Mouse (Mus musculus) v-Abl transformed pro-B cells (cell line): ENCODE data around the gene Acd.

Source experiments
- in situ Hi-C, 2 experiments: fragments of 400-800 bp; cut with MboI; formaldehyde crosslinking; loops; one replicate each; pipeline ENCODE4 v1.15.1; 2025; ENCODE audit not compliant: unreplicated experiment in 2 of 2

Acd gene

GRCm38 (mm10) chr8:105702731-105703415, 2.0 kb upstream of the Acd start:
- in situ Hi-C loops: no loop called here

- in situ Hi-C loops: no loop called here
Observed at GRCm38 (mm10) chr8:105702001-105702401, 1.1 kb upstream of the Acd start.

GRCm38 (mm10) chr8:105700566-105700965, 336 bp downstream of the Acd start:
- in situ Hi-C loops: no loop called here

DNA sequence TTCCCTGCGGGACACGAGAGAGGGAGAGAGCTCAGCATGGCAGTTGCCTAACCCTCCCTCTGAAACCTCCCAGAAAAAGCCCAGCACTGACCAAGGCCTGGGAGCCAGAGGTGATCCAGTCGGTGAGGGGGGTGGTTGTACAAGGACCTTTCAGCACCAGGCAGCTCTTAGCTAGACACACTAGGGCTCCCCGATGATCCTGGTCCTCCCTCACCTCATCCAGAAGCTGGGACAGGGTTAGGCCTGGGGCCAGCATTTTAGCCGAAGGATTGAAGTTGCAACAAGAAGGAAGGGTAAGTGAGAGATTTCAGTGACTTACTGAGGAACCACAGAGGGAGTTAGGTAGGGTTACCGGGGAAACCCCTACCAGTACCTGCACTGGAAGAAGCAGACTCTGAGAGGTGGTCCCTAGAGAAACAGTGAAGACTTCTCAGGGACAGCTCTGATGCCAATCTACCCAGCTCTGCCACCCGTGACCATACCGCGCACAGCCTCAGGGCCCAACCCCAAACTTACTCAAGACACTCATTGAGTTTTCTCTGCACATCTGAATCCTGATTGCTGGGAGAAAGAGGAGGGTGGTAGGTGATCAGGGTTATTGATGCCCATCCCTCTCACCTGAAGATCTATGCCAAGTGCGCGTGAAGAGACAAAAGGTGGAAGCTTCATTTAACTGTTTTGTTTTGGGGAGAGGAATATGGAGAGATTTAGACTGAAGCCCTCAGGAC, 1.2 kb downstream of the Acd start:
- in situ Hi-C loops: no loop called here

- in situ Hi-C loops: no loop called here
Observed at GRCm38 (mm10) chr8:105698734-105699133, 2.2 kb downstream of the Acd start.

DNA sequence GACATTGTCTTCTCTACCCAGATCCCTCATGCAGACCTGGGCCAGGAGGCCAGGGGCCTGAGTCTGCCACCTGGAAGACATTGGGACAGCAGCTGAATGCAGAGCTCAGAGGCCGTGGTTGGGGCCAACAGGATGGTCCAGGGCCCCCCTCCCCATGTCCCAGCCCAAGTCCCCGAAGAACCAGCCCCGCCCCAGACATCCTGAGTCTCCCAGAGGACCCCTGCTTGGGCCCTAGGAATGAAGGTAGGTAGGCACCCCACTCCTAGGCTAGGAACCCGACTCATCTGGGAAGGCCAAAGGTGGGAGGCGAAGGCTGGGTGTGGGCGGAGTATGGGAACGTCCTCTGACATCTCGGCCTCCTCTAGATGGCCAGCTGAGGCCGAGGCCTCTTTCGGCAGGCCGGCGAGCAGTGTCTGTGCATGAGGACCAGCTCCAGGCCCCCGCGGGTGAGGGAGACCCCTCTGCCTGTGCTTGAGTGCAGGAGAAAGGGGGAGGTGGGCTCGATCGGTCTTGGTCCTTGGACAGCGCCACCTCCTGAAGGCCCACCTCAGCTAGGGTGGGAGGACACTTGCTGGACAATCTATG, 3.6 kb downstream of the Acd start:
- in situ Hi-C loops: no loop called here

GRCm38 (mm10) chr8:105695080-105695780, 5.7 kb downstream of the Acd start:
- in situ Hi-C loops: no loop called here

- in situ Hi-C loops: no loop called here
Observed at GRCm38 (mm10) chr8:105694051-105694799, 6.7 kb downstream of the Acd start.

DNA sequence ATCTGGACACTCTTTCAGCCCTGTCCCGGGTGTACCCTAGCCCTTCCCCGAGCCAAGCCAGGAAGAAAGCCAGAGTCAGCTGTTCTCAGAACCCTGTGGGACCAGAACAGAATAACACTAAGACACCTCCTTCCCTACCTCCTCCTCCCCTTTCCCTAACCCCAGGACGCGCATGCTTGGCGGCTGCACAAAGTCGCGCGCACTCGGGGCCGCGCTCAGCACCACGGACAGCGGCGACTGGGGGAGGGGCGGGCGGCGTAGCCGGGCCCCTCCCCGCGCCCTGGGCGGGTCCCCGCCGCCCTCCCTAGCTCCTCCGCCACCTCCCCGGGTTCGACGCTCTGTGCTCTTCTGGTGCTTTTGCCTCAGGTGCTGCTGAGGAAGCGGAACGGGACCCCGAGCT, 7.3 kb downstream of the Acd start:
- in situ Hi-C loops: no loop called here

DNA sequence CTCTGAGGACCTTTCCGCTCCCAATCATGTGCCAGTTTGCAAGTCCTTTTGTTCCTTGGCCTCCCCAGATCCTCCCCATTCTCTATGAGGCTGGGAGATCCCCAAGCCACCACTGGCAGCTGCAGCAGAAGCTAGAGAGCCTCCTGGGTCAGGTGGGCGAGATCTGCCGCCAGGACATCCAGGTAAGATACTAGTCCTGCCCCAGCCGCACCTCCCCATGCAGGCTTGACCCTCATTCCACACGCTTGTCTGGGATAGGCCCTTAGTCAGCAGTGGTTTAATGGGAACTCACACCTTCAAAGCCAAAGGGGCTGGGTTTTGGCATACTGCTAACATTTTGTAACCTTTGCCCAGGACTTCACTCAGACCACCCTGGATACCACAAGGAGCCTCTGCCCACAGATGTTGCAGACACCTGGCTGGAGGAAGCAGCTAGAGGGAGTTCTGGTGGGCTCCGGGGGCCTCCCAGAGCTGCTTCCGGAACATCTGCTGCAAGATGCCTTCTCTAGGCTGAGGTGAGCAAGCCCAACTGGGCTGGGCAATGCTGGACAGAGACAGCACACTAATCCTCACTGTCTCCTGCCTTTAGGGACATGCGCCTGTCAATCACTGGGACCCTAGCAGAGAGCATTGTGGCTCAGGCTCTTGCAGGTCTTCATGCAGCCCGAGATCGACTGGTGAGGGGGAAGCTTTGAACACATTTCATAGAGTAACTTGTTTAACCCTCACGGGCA, 8.3 kb downstream of the Acd start:
- in situ Hi-C loops: no loop called here

DNA sequence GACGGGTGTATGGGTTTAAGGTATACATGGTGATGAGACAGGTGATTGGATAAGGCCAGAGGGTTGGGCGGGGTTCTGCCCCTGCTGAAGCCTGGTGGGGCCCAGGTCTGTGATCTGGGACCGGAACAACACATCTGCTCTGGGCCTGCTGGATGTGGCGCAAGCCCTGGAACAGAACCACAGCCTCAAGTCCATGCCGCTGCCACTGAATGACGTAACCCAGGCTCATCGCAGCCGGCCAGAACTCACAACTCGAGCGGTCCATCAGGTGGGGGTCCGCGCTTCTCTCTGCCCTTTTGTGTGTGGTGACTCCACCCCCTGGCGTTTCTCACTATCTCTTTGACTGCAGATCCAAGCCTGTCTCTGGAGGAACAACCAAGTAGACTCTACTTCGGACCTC, 9.9 kb downstream of the Acd start:
- in situ Hi-C loops: no loop called here

GRCm38 (mm10) chr8:105689983-105690360, 10.9 kb downstream of the Acd start:
- in situ Hi-C loops: loop anchor here (5.0 kb wide), 3 partner anchors 53 to 93 kb away; partner anchors contain the start of genes Agrp (in 1 of the 2), Ctcf (in 1 of the 2) and Ripor1 (in 1 of the 2)

- in situ Hi-C loops: loop anchor here (5.0 kb wide), 3 partner anchors 52 to 92 kb away; partner anchors contain the start of genes Agrp (in 1 of the 2), Ctcf (in 1 of the 2) and Ripor1 (in 1 of the 2)
Observed at GRCm38 (mm10) chr8:105689256-105689982, 11.5 kb downstream of the Acd start.

- in situ Hi-C loops: loop anchor here (5.0 kb wide), 3 partner anchors 51 to 91 kb away; partner anchors contain the start of genes Agrp (in 1 of the 2), Ctcf (in 1 of the 2) and Ripor1 (in 1 of the 2)
Observed at GRCm38 (mm10) chr8:105688242-105688752, 12.6 kb downstream of the Acd start.

- in situ Hi-C loops: loop anchor here (5.0 kb wide), 3 partner anchors 50 to 90 kb away; partner anchors contain the start of genes Agrp (in 1 of the 2), Ctcf (in 1 of the 2) and Ripor1 (in 1 of the 2)
Observed at GRCm38 (mm10) chr8:105687512-105687911, 13.4 kb downstream of the Acd start.

- in situ Hi-C loops: loop anchor here (5.0 kb wide), 3 partner anchors 49 to 89 kb away; partner anchors contain the start of genes Agrp (in 1 of the 2), Ctcf (in 1 of the 2) and Ripor1 (in 1 of the 2)
Observed at GRCm38 (mm10) chr8:105686551-105686950, 14.4 kb downstream of the Acd start.

DNA sequence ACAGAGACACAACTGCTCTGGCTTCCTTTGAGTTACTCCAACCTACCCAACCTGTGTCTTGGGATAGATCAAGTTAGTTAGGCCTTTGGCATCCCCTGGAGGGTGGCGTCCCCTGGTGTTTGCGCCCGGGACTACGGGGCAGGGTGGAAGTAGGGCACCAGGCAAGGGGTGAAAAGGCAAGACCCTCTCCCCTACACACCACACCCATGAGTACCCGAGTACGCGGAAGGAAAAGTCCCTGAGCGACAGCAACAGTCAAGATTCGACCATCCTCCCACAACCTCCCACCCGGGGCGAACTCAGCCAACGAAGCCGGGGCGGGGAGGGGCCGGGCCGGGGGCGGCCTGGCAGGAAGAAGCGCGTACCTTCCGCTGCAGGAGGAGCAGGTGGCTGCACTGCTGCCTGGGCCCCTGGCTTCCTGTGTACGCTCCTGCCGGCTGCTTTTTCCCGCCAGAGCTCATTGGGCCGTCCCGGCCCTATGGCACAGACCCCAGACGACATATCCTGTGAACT, 15.1 kb downstream of the Acd start, which contains the start of gene Carmil2:
Gene Carmil2 (plus strand): TSS at position 479 of the 513 bp plus-strand sequence.
- in situ Hi-C loops: loop anchor here (5.0 kb wide), 3 partner anchors 49 to 89 kb away; partner anchors contain the start of genes Agrp (in 1 of the 2), Ctcf (in 1 of the 2) and Ripor1 (in 1 of the 2)

- in situ Hi-C loops: loop anchor here (5.0 kb wide), 3 partner anchors 48 to 88 kb away; partner anchors contain the start of genes Agrp (in 1 of the 2), Ctcf (in 1 of the 2) and Ripor1 (in 1 of the 2)
Observed at GRCm38 (mm10) chr8:105685325-105685724, 15.6 kb downstream of the Acd start.
